Mouse (Mus musculus): Measurements from ENCODE around the gene Slc35e3. TPM values are rescaled to one million over a fixed set of nuclear protein-coding genes. Genes with fewer than 3 reads are reported as not detected.

The Slc35e3 gene
- total and polyA plus RNA-seq, 2 experiments from 2014 or later = 23.9 to 24.9 TPM

DNA sequence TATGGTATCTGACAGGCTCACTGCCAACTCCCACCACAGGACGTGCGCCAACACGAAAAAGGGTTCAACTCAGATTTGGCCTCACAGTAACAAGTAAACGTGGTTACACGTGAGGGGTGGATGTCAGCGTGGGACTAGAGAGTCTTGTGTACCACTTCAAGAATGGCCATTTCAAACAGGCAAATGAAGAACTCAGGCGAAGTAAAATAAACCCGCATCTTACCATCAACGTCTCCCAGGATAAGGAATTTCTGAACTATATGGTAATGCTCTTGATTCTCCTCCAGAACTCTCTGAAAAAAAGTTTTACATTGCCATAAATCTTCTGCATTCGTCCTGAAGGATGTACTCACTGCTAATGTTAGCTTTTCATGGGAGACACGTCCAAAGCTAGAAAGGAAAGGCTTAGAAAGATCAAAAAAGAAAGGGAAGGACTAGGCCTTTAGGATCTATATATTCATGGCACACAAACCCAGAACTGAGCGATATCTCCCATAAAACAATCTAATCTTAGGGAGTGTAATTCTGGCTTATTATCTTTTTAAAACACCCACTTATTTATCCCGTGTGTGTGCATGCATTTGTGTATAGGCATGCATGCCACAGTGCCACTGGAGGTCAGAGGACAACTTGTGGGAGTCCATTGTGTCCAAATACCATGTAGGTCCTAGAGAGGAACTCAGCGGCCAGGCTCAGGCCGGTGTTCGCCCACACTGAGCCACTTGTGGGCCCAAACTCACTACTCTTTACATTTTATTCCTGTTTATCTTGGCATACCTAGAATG lies 20.1 kb upstream of the Slc35e3 start:
- ATAC-seq = no peak
- Histone ChIP-seq H3K4me2 (ENCODE audit: low read depth, low read length) (no peak overlapping the region), H3K9me3 (ENCODE audit: low read length) (no peaks in the 10 kb centered on the region), H3K27ac (no peak overlapping the region), H3K36me3 (ENCODE audit: insufficient read depth, low read length) (peaks cover 52% of the 10 kb centered on the region), H3K9ac (replicated peaks; ENCODE audit: low read length) (no peak overlapping the region), H3K4me3 (ENCODE audit: low read length) (no peak overlapping the region), H3K4me1 (ENCODE audit: insufficient read depth, low read length) (no peaks in the 10 kb centered on the region), H3K27me3 (ENCODE audit: insufficient read depth, low read length) (no peaks in the 10 kb centered on the region)
- no peak for TF ChIP-seq CTCF (IDR thresholded peaks at IDR 0.05; ENCODE audit: low read depth)
- DNase-seq (ENCODE audit: low spot score) = no peak
- 93% methylated on average over 16 of the region's 16 CpGs for WGBS

DNA sequence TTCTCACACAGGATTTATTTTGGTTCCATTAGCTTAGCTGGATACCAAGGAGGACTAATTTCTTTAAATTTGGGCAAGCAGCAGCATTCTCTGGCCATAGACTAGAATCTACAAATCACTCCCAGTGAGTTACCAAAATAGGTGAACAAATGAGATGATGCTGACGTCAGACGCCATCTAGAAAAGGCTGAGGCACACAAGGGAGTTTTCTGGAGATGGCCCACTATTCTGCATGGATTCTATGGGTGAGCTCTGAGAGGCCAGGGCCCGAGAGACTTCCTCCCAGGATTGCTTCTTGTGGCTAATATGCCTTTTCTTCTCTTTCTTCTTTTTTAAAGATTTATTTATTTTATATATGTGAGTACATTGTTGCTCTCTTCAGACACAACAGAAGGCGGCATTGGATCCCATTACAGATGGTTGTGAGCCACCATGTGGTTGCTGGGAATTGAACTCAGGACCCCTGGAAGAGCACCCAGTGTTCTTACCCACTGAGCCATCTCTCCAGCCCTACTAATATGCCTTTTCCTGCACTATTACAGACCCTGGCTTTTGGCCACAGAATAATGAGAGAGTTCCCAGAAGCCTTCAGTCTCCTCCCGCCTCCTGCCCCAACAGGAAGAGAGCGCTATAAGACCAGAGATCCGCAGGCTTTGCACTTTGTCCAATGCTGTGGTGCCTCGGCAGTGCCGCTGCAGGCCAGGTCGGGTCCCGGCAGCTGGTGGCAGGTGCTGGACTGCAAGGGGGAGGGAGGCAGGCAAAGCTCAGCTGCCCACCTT lies 19.1 kb upstream of the Slc35e3 start:
- H3K36me3 ChIP-seq (ENCODE audit: insufficient read depth, low read length) = peaks cover 54% of the 10 kb centered on the region
- WGBS = 94% methylated on average over 11 of the region's 11 CpGs

DNA sequence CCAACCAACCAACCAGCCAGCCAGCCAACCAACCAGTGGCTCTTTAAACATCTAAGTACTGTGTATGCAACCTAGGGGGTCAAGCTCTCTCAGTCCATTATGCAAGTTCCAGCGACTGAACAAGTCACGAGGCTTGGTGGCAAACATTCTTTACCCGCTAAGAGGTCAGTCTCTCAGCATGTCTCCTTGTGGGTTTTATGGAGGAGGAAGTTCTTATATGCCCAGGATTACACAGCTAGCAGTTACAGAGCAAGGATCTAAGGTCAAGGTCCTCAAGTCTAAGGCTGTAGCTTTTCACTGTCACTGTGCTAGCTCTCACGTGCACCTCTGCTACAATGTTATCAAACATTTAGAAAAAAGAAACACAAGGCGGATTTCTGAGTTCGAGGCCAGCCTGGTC lies 18.4 kb upstream of the Slc35e3 start:
- no peak for DNase-seq (ENCODE audit: low spot score)
- H3K36me3 ChIP-seq (ENCODE audit: insufficient read depth, low read length) = peaks cover 54% of the 10 kb centered on the region
- H3K27me3 ChIP-seq (ENCODE audit: insufficient read depth, low read length) = no peaks in the 10 kb centered on the region
- no peak for TF ChIP-seq CTCF (IDR thresholded peaks at IDR 0.05; ENCODE audit: low read depth)
- ATAC-seq = no peak
- H3K4me2 ChIP-seq (ENCODE audit: low read depth, low read length) = no peak overlapping the region
- WGBS = 88% methylated on average over 6 of the region's 6 CpGs
- no peak overlapping the region for H3K4me3 ChIP-seq (ENCODE audit: low read length)
- no peak overlapping the region for H3K27ac ChIP-seq
- H3K9ac ChIP-seq (replicated peaks; ENCODE audit: low read length) = no peak overlapping the region
- H3K4me1 ChIP-seq (ENCODE audit: insufficient read depth, low read length) = no peaks in the 10 kb centered on the region
- H3K9me3 ChIP-seq (ENCODE audit: low read length) = no peaks in the 10 kb centered on the region

More for the DNA sequence above, 19.1 kb upstream of the Slc35e3 start:
- H3K27ac ChIP-seq = no peak overlapping the region
- H3K27me3 ChIP-seq (ENCODE audit: insufficient read depth, low read length) = no peaks in the 10 kb centered on the region
- H3K4me1 ChIP-seq (ENCODE audit: insufficient read depth, low read length) = no peaks in the 10 kb centered on the region
- no peak for ATAC-seq
- no peak overlapping the region for H3K4me3 ChIP-seq (ENCODE audit: low read length)
- no peaks in the 10 kb centered on the region for H3K9me3 ChIP-seq (ENCODE audit: low read length)
- DNase-seq (ENCODE audit: low spot score) = no peak
- H3K9ac ChIP-seq (replicated peaks; ENCODE audit: low read length) = no peak overlapping the region
- no peak overlapping the region for H3K4me2 ChIP-seq (ENCODE audit: low read depth, low read length)
- no peak for TF ChIP-seq CTCF (IDR thresholded peaks at IDR 0.05; ENCODE audit: low read depth)

DNA sequence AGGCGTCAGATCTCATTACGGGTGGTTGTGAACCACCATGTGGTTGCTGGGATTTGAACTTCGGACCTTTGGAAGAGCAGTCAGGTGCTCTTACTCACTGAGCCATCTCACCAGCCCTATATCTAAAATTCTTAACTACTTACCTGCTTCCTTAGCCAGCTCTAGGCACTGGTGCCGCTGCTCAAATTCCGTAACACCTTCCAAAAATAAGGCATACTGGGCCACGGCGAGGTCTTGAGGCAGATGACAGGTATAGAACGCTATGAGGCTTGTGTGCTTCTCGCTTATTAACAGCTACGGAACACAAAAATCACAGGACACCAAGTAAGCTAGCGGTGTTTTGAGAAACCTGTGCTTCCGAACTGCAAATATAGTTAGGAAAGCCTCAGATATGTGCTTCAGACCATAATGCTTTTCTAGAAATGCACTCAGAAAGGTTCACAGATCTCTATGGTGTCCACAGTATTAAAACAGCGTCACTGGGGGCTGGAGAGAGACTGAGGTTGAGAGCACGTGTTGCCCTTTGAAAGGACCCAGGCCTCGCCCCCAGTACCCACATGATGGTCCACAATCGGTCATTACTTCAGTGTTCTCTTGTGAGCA lies 17.5 kb upstream of the Slc35e3 start:
- no peaks in the 10 kb centered on the region for H3K27me3 ChIP-seq (ENCODE audit: insufficient read depth, low read length)
- no peaks in the 10 kb centered on the region for H3K9me3 ChIP-seq (ENCODE audit: low read length)
- H3K9ac ChIP-seq (replicated peaks; ENCODE audit: low read length) = no peak overlapping the region
- no peak overlapping the region for H3K4me3 ChIP-seq (ENCODE audit: low read length)
- DNase-seq (ENCODE audit: low spot score) (no peak), ATAC-seq (no peak)
- H3K27ac ChIP-seq = no peak overlapping the region
- no peaks in the 10 kb centered on the region for H3K4me1 ChIP-seq (ENCODE audit: insufficient read depth, low read length)
- peaks cover 58% of the 10 kb centered on the region for H3K36me3 ChIP-seq (ENCODE audit: insufficient read depth, low read length)
- H3K4me2 ChIP-seq (ENCODE audit: low read depth, low read length) = no peak overlapping the region
- TF ChIP-seq CTCF (IDR thresholded peaks at IDR 0.05; ENCODE audit: low read depth) = no peak
- 97% methylated on average over 16 of the region's 16 CpGs for WGBS

GRCm38 (mm10) chr10:117762966-117763365 lies 16.8 kb upstream of the Slc35e3 start:
- Histone ChIP-seq H3K36me3 (ENCODE audit: insufficient read depth, low read length) (peaks cover 59% of the 10 kb centered on the region), H3K4me1 (ENCODE audit: insufficient read depth, low read length) (no peaks in the 10 kb centered on the region), H3K9ac (replicated peaks; ENCODE audit: low read length) (no peak overlapping the region), H3K4me2 (ENCODE audit: low read depth, low read length) (no peak overlapping the region), H3K4me3 (ENCODE audit: low read length) (no peak overlapping the region), H3K27me3 (ENCODE audit: insufficient read depth, low read length) (no peaks in the 10 kb centered on the region), H3K9me3 (ENCODE audit: low read length) (no peaks in the 10 kb centered on the region), H3K27ac (no peak overlapping the region)
- ATAC-seq (no peak), DNase-seq (ENCODE audit: low spot score) (no peak)
- 96% methylated on average over 12 of the region's 12 CpGs for WGBS
- no peak for TF ChIP-seq CTCF (IDR thresholded peaks at IDR 0.05; ENCODE audit: low read depth)

DNA sequence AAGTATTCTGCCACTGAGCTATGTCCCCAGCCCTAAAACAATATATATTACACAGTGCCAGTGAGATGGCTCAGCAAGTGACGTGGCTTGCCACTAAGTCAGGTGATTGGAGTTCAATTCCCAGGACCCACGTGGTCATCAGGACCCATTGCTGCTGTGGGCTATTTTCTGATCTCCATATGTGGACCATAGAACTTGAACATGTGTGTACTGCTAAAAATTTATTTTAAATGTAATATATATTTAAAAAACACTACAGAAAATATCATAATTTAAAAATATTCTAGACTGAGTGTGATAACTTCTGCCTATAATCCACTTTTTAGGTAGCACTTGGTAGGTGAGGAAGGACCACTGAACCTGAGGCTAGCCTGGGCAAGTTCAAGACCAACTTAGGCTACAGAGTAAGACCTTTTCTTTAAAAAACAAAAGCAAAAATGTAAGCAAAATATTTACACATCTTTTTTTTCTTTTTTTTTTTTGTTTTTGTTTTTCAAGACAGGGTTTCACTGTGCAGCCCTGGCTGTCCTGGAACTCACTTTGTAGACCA lies 16.2 kb upstream of the Slc35e3 start:
- H3K4me1 ChIP-seq (ENCODE audit: insufficient read depth, low read length) = no peaks in the 10 kb centered on the region
- no peak for TF ChIP-seq CTCF (IDR thresholded peaks at IDR 0.05; ENCODE audit: low read depth)
- no peaks in the 10 kb centered on the region for H3K9me3 ChIP-seq (ENCODE audit: low read length)
- no peak overlapping the region for H3K27ac ChIP-seq
- H3K9ac ChIP-seq (replicated peaks; ENCODE audit: low read length) = no peak overlapping the region
- H3K4me3 ChIP-seq (ENCODE audit: low read length) = no peak overlapping the region
- H3K27me3 ChIP-seq (ENCODE audit: insufficient read depth, low read length) = no peaks in the 10 kb centered on the region
- H3K4me2 ChIP-seq (ENCODE audit: low read depth, low read length) = no peak overlapping the region
- ATAC-seq (no peak), DNase-seq (ENCODE audit: low spot score) (no peak)
- H3K36me3 ChIP-seq (ENCODE audit: insufficient read depth, low read length) = peaks cover 63% of the 10 kb centered on the region
- 89% methylated on average over 2 of the region's 2 CpGs for WGBS

Measured in hindbrain, postnatal 0 days (tissue).